Comparison of ENCODE assay signal across 8 mouse cellular contexts in genomic region chr6:122532883-122533302, GRCm38 (mm10). TPM values are rescaled to one million over a fixed set of nuclear protein-coding genes. Genes with fewer than 3 reads are reported as not detected.
DNase-seq lines count a peak whose midpoint lies in the region; ATAC-seq and TF ChIP-seq lines count a peak whose summit lies in the region.

No protein-coding gene starts in this region.

- H3K9ac ChIP-seq in embryonic facial prominence, embryonic 13.5 days, result peak overlapping the region; percentile 40; the same call in 1 of the 2 replicates
- no peak overlapping the region for H3K9ac ChIP-seq in intestine, embryonic 16.5 days (ENCODE audit: low read depth, low read length)
- H3K9ac ChIP-seq in neural tube, embryonic 15.5 days (replicated peaks), result no peak overlapping the region

- TF ChIP-seq CTCF in lung, adult 2 months (IDR thresholded peaks at IDR 0.05; ENCODE audit: insufficient read depth, low read length), result no peak

- 0 out of 2 replicates have a peak overlapping the region, but pooled peaks have one; percentile 7 for H3K27ac ChIP-seq in embryonic facial prominence, embryonic 13.5 days
- no peak overlapping the region for H3K27ac ChIP-seq in intestine, embryonic 16.5 days (ENCODE audit: low read length)
- H3K27ac ChIP-seq in neural tube, embryonic 15.5 days (replicated peaks), result no peak overlapping the region

- no peaks in the 10 kb centered on the region for H3K36me3 ChIP-seq in embryonic facial prominence, embryonic 13.5 days
- H3K36me3 ChIP-seq in intestine, embryonic 16.5 days (ENCODE audit: control insufficient read depth, insufficient read depth, low read length), result no peaks in the 10 kb centered on the region
- H3K36me3 ChIP-seq in neural tube, embryonic 15.5 days, result no peaks in the 10 kb centered on the region

- DNase-seq in left cerebral cortex, postnatal 4 days, result peak; percentile 7
- no peak for DNase-seq in left cerebral cortex, adult 18-20 months (ENCODE audit: low spot score in 2 of 2)
- peak; percentile 23 for DNase-seq in lung, adult 2 months
- no peak for DNase-seq in testis, postnatal 14 days (ENCODE audit: low spot score)
- DNase-seq in layer of hippocampus, adult 11-12 months (ENCODE audit: low spot score), result no peak

- H3K27me3 ChIP-seq in embryonic facial prominence, embryonic 13.5 days, result no peaks in the 10 kb centered on the region
- no peaks in the 10 kb centered on the region for H3K27me3 ChIP-seq in intestine, embryonic 16.5 days (replicated peaks; ENCODE audit: control insufficient read depth, insufficient read depth, low read length)
- H3K27me3 ChIP-seq in neural tube, embryonic 15.5 days (replicated peaks), result no peaks in the 10 kb centered on the region

- peaks cover 6% of the 10 kb centered on the region; the same call in 1 of the 2 replicates for H3K4me1 ChIP-seq in embryonic facial prominence, embryonic 13.5 days
- H3K4me1 ChIP-seq in intestine, embryonic 16.5 days (ENCODE audit: control insufficient read depth, insufficient read depth, low read length), result no peaks in the 10 kb centered on the region
- no peaks in the 10 kb centered on the region for H3K4me1 ChIP-seq in lung, adult 2 months (ENCODE audit: control insufficient read depth, insufficient read depth, low read length)
- 0 out of 2 replicates have a peak, but pooled peaks cover 7% of the 10 kb centered on the region for H3K4me1 ChIP-seq in neural tube, embryonic 15.5 days

- intact Hi-C loops in left cerebral cortex, postnatal 4 days (cut with DNase I), result no loop called here

- 0 out of 2 replicates have a peak, but pooled peaks have one; percentile 43 for ATAC-seq in embryonic facial prominence, embryonic 13.5 days (ENCODE audit: insufficient number of reproducible peaks, insufficient read depth, low FRiP score, low TSS enrichment, low read depth)
- no peak for ATAC-seq in intestine, embryonic 16.5 days
- ATAC-seq in neural tube, embryonic 15.5 days (ENCODE audit: low FRiP score), result no peak

- 4% methylated on average over 4 of the region's 4 CpGs for WGBS in embryonic facial prominence, embryonic 13.5 days
- 17% methylated on average over 4 of the region's 4 CpGs for WGBS in intestine, embryonic 16.5 days
- WGBS in lung, adult 2 months, result 12% methylated on average over 4 of the region's 4 CpGs
- WGBS in neural tube, embryonic 15.5 days, result 2% methylated on average over 4 of the region's 4 CpGs

- peak overlapping the region; percentile 40 for H3K4me2 ChIP-seq in embryonic facial prominence, embryonic 13.5 days
- peak overlapping the region; percentile 8; the same call in 1 of the 2 replicates for H3K4me2 ChIP-seq in intestine, embryonic 16.5 days (ENCODE audit: low read depth, low read length)
- peak overlapping the region; percentile 25; the same call in 1 of the 2 replicates for H3K4me2 ChIP-seq in neural tube, embryonic 15.5 days

- no peaks in the 10 kb centered on the region for H3K9me3 ChIP-seq in embryonic facial prominence, embryonic 13.5 days
- no peaks in the 10 kb centered on the region for H3K9me3 ChIP-seq in intestine, embryonic 16.5 days (ENCODE audit: control insufficient read depth, low read length)
- no peaks in the 10 kb centered on the region for H3K9me3 ChIP-seq in neural tube, embryonic 15.5 days (replicated peaks)

- H3K4me3 ChIP-seq in embryonic facial prominence, embryonic 13.5 days, result no peak overlapping the region; the same call in 1 of the 2 replicates
- H3K4me3 ChIP-seq in intestine, embryonic 16.5 days (ENCODE audit: low read length), result no peak overlapping the region
- no peak overlapping the region for H3K4me3 ChIP-seq in lung, adult 2 months (replicated peaks; ENCODE audit: extremely low read depth, low read depth, low read length)
- no peak overlapping the region for H3K4me3 ChIP-seq in neural tube, embryonic 15.5 days (replicated peaks)

- TF ChIP-seq POLR2A in lung, adult 2 months (IDR thresholded peaks at IDR 0.05; ENCODE audit: borderline replicate concordance, extremely low read depth, low read depth, low read length), result no peak

RNA-seq across cellular contexts. Expression of gene Aicda, which starts 20.7 kb away (rescaled TPM):
- total RNA-seq in left cerebral cortex, postnatal 4 days (2021), result under 1 TPM; 0.18 to 0.58 TPM
- not detected for total RNA-seq in left cerebral cortex, adult 18-20 months (2021)
- polyA plus RNA-seq in embryonic facial prominence, embryonic 13.5 days (2015; fragmentation: Nextera tagmentation; extraction: Ambion mirVana), result 0.11 TPM in 1 of 2 replicates, not detected in the other
- not detected in 2 replicates for polyA plus RNA-seq in intestine, embryonic 16.5 days (2015; fragmentation: Nextera tagmentation; extraction: Ambion mirVana)
- not detected in 2 replicates for polyA plus RNA-seq in lung, adult 2 months (2012; rRNA removed)
- polyA plus RNA-seq in neural tube, embryonic 15.5 days (2015; fragmentation: Nextera tagmentation; extraction: Ambion mirVana), result 0.51 and 0.54 TPM in 2 replicates

RNA-seq across cellular contexts. Expression of gene Mfap5, which starts 27.2 kb away (rescaled TPM):
- total RNA-seq in left cerebral cortex, postnatal 4 days (2021), result 1 to 10 TPM; 1.5 to 2.1 TPM
- total RNA-seq in left cerebral cortex, adult 18-20 months (2021), result under 1 TPM; 0.40 to 0.96 TPM
- 1.7 and 2.0 TPM in 2 replicates for polyA plus RNA-seq in embryonic facial prominence, embryonic 13.5 days (2015; fragmentation: Nextera tagmentation; extraction: Ambion mirVana)
- 8.8 and 9.2 TPM in 2 replicates for polyA plus RNA-seq in intestine, embryonic 16.5 days (2015; fragmentation: Nextera tagmentation; extraction: Ambion mirVana)
- 126 and 131 TPM in 2 replicates for polyA plus RNA-seq in lung, adult 2 months (2012; rRNA removed)
- polyA plus RNA-seq in neural tube, embryonic 15.5 days (2015; fragmentation: Nextera tagmentation; extraction: Ambion mirVana), result 10.0 and 11.3 TPM in 2 replicates

RNA-seq across cellular contexts. Expression of gene Rimklb, which starts 34.3 kb away (rescaled TPM):
- total RNA-seq in left cerebral cortex, postnatal 4 days (2021), result 100 to 1,000 TPM; 392 to 432 TPM
- 10 to 100 TPM; 56.3 to 59.9 TPM for total RNA-seq in left cerebral cortex, adult 18-20 months (2021)
- polyA plus RNA-seq in embryonic facial prominence, embryonic 13.5 days (2015; fragmentation: Nextera tagmentation; extraction: Ambion mirVana), result 27.6 and 32.4 TPM in 2 replicates
- 3.5 and 3.7 TPM in 2 replicates for polyA plus RNA-seq in intestine, embryonic 16.5 days (2015; fragmentation: Nextera tagmentation; extraction: Ambion mirVana)
- 0.33 and 0.42 TPM in 2 replicates for polyA plus RNA-seq in lung, adult 2 months (2012; rRNA removed)
- polyA plus RNA-seq in neural tube, embryonic 15.5 days (2015; fragmentation: Nextera tagmentation; extraction: Ambion mirVana), result 84.9 and 103 TPM in 2 replicates

Comparison
In these comparisons a context has a peak if more than half of its experiments do, and no peak if none do; other contexts are left out.
1. DNase-seq: peak in left cerebral cortex, postnatal 4 days (single experiment) and lung, adult 2 months (single experiment); none in left cerebral cortex, adult 18-20 months (0 of 2), testis, postnatal 14 days (single experiment) and layer of hippocampus, adult 11-12 months (single experiment).
2. RNA of gene Mfap5, which starts 27.2 kb away (polyA plus RNA-seq): 126 to 131 TPM in lung, adult 2 months; 10.0 to 11.3 TPM in neural tube, embryonic 15.5 days, 8.8 to 9.2 TPM in intestine, embryonic 16.5 days and 1.7 to 2.0 TPM in embryonic facial prominence, embryonic 13.5 days; every median in the first group is over 10 times any median in the second.
3. Peak in every context shown above with its lines, with median percentiles within 50 percentile points of each other: H3K4me2 ChIP-seq.